Mouse (Mus musculus) cerebellum, postnatal 36 days (tissue): ENCODE measurements around the gene Abhd14a.
"Not testable (repeated sequence)": the region's sequence is repeated elsewhere in the genome, so short reads cannot be mapped to it uniquely, and the experiment has no call there.

ENCODE experiments used
- DNase-seq, 2 experiments: peaks; one replicate each; pipeline ENCODE4 v3.0.0; 2021 to 2022; ENCODE audit warnings: mixed read lengths in 2 of 2

The Abhd14a gene

GRCm38 (mm10) chr9:106447348-106447747 lies at the start of gene Abhd14a, which contains the start of gene Abhd14b:
TSS of gene Abhd14a (minus strand) at chr9:106447678.
TSS of gene Abhd14b (plus strand) at chr9:106447459.
- DNase-seq, result peak; percentile 94 to 97

- DNase-seq, result not testable (repeated sequence)
Measured at GRCm38 (mm10) chr9:106487602-106488001, 40.1 kb upstream of the Abhd14a start.

GRCm38 (mm10) chr9:106485076-106485475 lies 37.6 kb upstream of the Abhd14a start:
- no peak for DNase-seq

GRCm38 (mm10) chr9:106483606-106484005 lies 36.1 kb upstream of the Abhd14a start:
- DNase-seq, result no peak

- DNase-seq, result no peak
Measured at GRCm38 (mm10) chr9:106483136-106483535, 35.7 kb upstream of the Abhd14a start.

GRCm38 (mm10) chr9:106482578-106483115 lies 35.2 kb upstream of the Abhd14a start:
- DNase-seq, result no peak

- no peak for DNase-seq
Measured at GRCm38 (mm10) chr9:106481676-106482075, 34.2 kb upstream of the Abhd14a start.

- no peak for DNase-seq
Measured at GRCm38 (mm10) chr9:106481075-106481474, 33.6 kb upstream of the Abhd14a start.

- no peak for DNase-seq
Measured at GRCm38 (mm10) chr9:106480541-106480940, 33.1 kb upstream of the Abhd14a start.

GRCm38 (mm10) chr9:106478101-106478500 lies 30.6 kb upstream of the Abhd14a start:
- DNase-seq, result no peak

- no peak for DNase-seq
Measured at GRCm38 (mm10) chr9:106477649-106478048, 30.2 kb upstream of the Abhd14a start.

- peak; percentile 97 to 99 for DNase-seq
Measured at GRCm38 (mm10) chr9:106476924-106477484, 29.5 kb upstream of the Abhd14a start, which contains the start of gene Parp3. TSS of gene Parp3 (minus strand) at chr9:106476949.

GRCm38 (mm10) chr9:106476002-106476923 lies 28.8 kb upstream of the Abhd14a start:
- no peak for DNase-seq

- peak in 1 of 2 experiments; percentile 11 for DNase-seq
Measured at GRCm38 (mm10) chr9:106475663-106476001, 28.2 kb upstream of the Abhd14a start, which contains the start of gene Rrp9. TSS of gene Rrp9 (plus strand) at chr9:106475963.

GRCm38 (mm10) chr9:106475046-106475445 lies 27.6 kb upstream of the Abhd14a start:
- peak in 1 of 2 experiments; percentile 9 for DNase-seq

- DNase-seq, result peak; percentile 72 to 82
Measured at GRCm38 (mm10) chr9:106474456-106474855, 27.0 kb upstream of the Abhd14a start.

GRCm38 (mm10) chr9:106473753-106474105 lies 26.3 kb upstream of the Abhd14a start:
- DNase-seq, result peak in 1 of 2 experiments; percentile 20

- DNase-seq, result peak; percentile 3 to 12
Measured at GRCm38 (mm10) chr9:106473081-106473752, 25.7 kb upstream of the Abhd14a start.

- peak; percentile 4 to 7 for DNase-seq
Measured at GRCm38 (mm10) chr9:106472321-106472720, 24.8 kb upstream of the Abhd14a start.

- peak; percentile 28 to 38 for DNase-seq
Measured at GRCm38 (mm10) chr9:106471892-106472291, 24.4 kb upstream of the Abhd14a start.

- DNase-seq, result peak; percentile 3 to 4
Measured at GRCm38 (mm10) chr9:106470991-106471750, 23.7 kb upstream of the Abhd14a start.

- DNase-seq, result peak in 1 of 2 experiments; percentile 2
Measured at GRCm38 (mm10) chr9:106469776-106470175, 22.3 kb upstream of the Abhd14a start.
